Mouse (Mus musculus) hindbrain, embryonic 15.5 days (tissue): ENCODE data around the gene Rftn1. TPM values are rescaled to one million over a fixed set of nuclear protein-coding genes. Genes with fewer than 3 reads are reported as not detected.

ENCODE experiments used
- ATAC-seq: fragments of 200-750 bp; cut with Nextera tagmentation; 2 replicates; pipeline ENCODE4 v1.8.0; 2017; ENCODE audit warnings: low read depth, moderate number of reproducible peaks, moderate TSS enrichment; ENCODE audit not compliant: low FRiP score
- H3K27ac ChIP-seq: fragments of 300-500 bp; sonication (generic); replicated peaks from 2 replicates; pipeline ENCODE4 v1.5.1; 2015; ENCODE audit warnings: mild to moderate bottlenecking, inconsistent platforms
- H3K27me3 ChIP-seq: fragments of 300-500 bp; sonication (generic); 2 replicates; pipeline ENCODE4 v1.6.1; 2015; ENCODE audit warnings: control low read depth, inconsistent platforms
- H3K36me3 ChIP-seq: fragments of 300-500 bp; sonication (generic); 2 replicates; pipeline ENCODE4 v1.6.1; 2015; ENCODE audit warnings: control low read depth, inconsistent platforms
- H3K4me1 ChIP-seq: fragments of 300-500 bp; sonication (generic); replicated peaks from 2 replicates; pipeline ENCODE4 v1.6.1; 2015; ENCODE audit warnings: control low read depth, inconsistent platforms
- H3K4me2 ChIP-seq: fragments of 300-500 bp; sonication (generic); 2 replicates; pipeline ENCODE4 v1.6.1; 2015; ENCODE audit warnings: moderate library complexity, mild to moderate bottlenecking, inconsistent platforms
- H3K4me3 ChIP-seq: fragments of 300-500 bp; sonication (generic); 2 replicates; pipeline ENCODE4 v1.5.1; 2015; ENCODE audit warnings: mild to moderate bottlenecking, inconsistent platforms
- H3K9ac ChIP-seq: fragments of 300-500 bp; sonication (generic); 2 replicates; pipeline ENCODE4 v1.6.1; 2015; ENCODE audit warnings: inconsistent platforms
- H3K9me3 ChIP-seq: fragments of 300-500 bp; sonication (generic); 2 replicates; pipeline ENCODE4 v1.6.1; 2016; ENCODE audit warnings: control low read depth, inconsistent platforms
- WGBS: fragments of 180-500 bp; shearing (Covaris S2); methylation state at CpG from one replicate; pipeline ENCODE4 v1.1.7; 2015; 5-methylcytosine and 5-hydroxymethylcytosine counted together
- polyA plus RNA-seq: library from polyadenylated mRNA; unstranded; fragments of >200 nt; fragmentation: Nextera tagmentation; extraction: Ambion mirVana; gene quantifications from 2 replicates; pipeline ENCODE4 v1.2.1, GENCODE M21; 2015

The Rftn1 gene
- polyA plus RNA-seq, 1 experiment from 2014 or later: 21.2 TPM

GRCm38 (mm10) chr17:50072982-50073965 lies 117.2 kb downstream of the Rftn1 start:
- ATAC-seq: no peak
- Histone ChIP-seq H3K4me3 (no peak overlapping the region), H3K4me2 (no peak overlapping the region), H3K27ac (no peak overlapping the region), H3K36me3 (no peaks in the 10 kb centered on the region), H3K9ac (no peak overlapping the region), H3K9me3 (no peaks in the 10 kb centered on the region), H3K27me3 (no peaks in the 10 kb centered on the region), H3K4me1 (no peaks in the 10 kb centered on the region)
- WGBS: 94% methylated on average over 23 of the region's 23 CpGs

- ATAC-seq: no peak
- Histone ChIP-seq H3K36me3 (no peaks in the 10 kb centered on the region), H3K4me3 (no peak overlapping the region), H3K4me2 (no peak overlapping the region), H3K9ac (no peak overlapping the region), H3K9me3 (no peaks in the 10 kb centered on the region), H3K27me3 (no peaks in the 10 kb centered on the region), H3K4me1 (0 out of 2 replicates have a peak, but pooled peaks cover 3% of the 10 kb centered on the region), H3K27ac (no peak overlapping the region)
- 84% methylated on average over 6 of the region's 6 CpGs for WGBS
Measured at GRCm38 (mm10) chr17:50071602-50071988, 118.9 kb downstream of the Rftn1 start.

- Histone ChIP-seq H3K4me1 (0 out of 2 replicates have a peak, but pooled peaks cover 3% of the 10 kb centered on the region), H3K4me2 (no peak overlapping the region), H3K27me3 (no peaks in the 10 kb centered on the region), H3K27ac (no peak overlapping the region), H3K9ac (no peak overlapping the region), H3K9me3 (no peaks in the 10 kb centered on the region), H3K4me3 (no peak overlapping the region), H3K36me3 (no peaks in the 10 kb centered on the region)
- WGBS: 87% methylated on average over 7 of the region's 7 CpGs
- ATAC-seq: no peak
Measured at GRCm38 (mm10) chr17:50070822-50071601, 119.5 kb downstream of the Rftn1 start.

- Histone ChIP-seq H3K27ac (no peak overlapping the region), H3K9ac (no peak overlapping the region), H3K36me3 (no peaks in the 10 kb centered on the region), H3K27me3 (no peaks in the 10 kb centered on the region), H3K9me3 (no peaks in the 10 kb centered on the region), H3K4me2 (no peak overlapping the region), H3K4me3 (no peak overlapping the region), H3K4me1 (0 out of 2 replicates have a peak, but pooled peaks cover 3% of the 10 kb centered on the region)
- WGBS: 50% methylated on average over 10 of the region's 10 CpGs
- no peak for ATAC-seq
Measured at GRCm38 (mm10) chr17:50069897-50070636, 120.4 kb downstream of the Rftn1 start.

GRCm38 (mm10) chr17:50069205-50069604 lies 121.3 kb downstream of the Rftn1 start:
- Histone ChIP-seq H3K36me3 (no peaks in the 10 kb centered on the region), H3K27ac (no peak overlapping the region), H3K4me1 (0 out of 2 replicates have a peak, but pooled peaks cover 3% of the 10 kb centered on the region), H3K4me3 (no peak overlapping the region), H3K27me3 (no peaks in the 10 kb centered on the region), H3K9me3 (no peaks in the 10 kb centered on the region), H3K4me2 (no peak overlapping the region), H3K9ac (no peak overlapping the region)
- WGBS: 93% methylated on average over 5 of the region's 5 CpGs
- ATAC-seq: no peak

GRCm38 (mm10) chr17:50068681-50069138 lies 121.8 kb downstream of the Rftn1 start:
- Histone ChIP-seq H3K9ac (no peak overlapping the region), H3K9me3 (no peaks in the 10 kb centered on the region), H3K4me2 (no peak overlapping the region), H3K4me3 (no peak overlapping the region), H3K4me1 (0 out of 2 replicates have a peak, but pooled peaks cover 3% of the 10 kb centered on the region), H3K27ac (no peak overlapping the region), H3K36me3 (no peaks in the 10 kb centered on the region), H3K27me3 (no peaks in the 10 kb centered on the region)
- no peak for ATAC-seq
- 83% methylated on average over 10 of the region's 10 CpGs for WGBS

GRCm38 (mm10) chr17:50067774-50068680 lies 122.4 kb downstream of the Rftn1 start:
- no peaks in the 10 kb centered on the region for H3K9me3 ChIP-seq
- 0 out of 2 replicates have a peak, but pooled peaks cover 3% of the 10 kb centered on the region for H3K4me1 ChIP-seq
- 87% methylated on average over 5 of the region's 5 CpGs for WGBS
- H3K27me3 ChIP-seq: no peaks in the 10 kb centered on the region
- H3K9ac ChIP-seq: no peak overlapping the region
- H3K36me3 ChIP-seq: no peaks in the 10 kb centered on the region
- no peak for ATAC-seq
- no peak overlapping the region for H3K4me3 ChIP-seq
- H3K4me2 ChIP-seq: no peak overlapping the region
- H3K27ac ChIP-seq: no peak overlapping the region

GRCm38 (mm10) chr17:50066822-50067713 lies 123.4 kb downstream of the Rftn1 start:
- WGBS: 66% methylated on average over 8 of the region's 8 CpGs
- Histone ChIP-seq H3K4me2 (no peak overlapping the region), H3K27me3 (no peaks in the 10 kb centered on the region), H3K4me1 (0 out of 2 replicates have a peak, but pooled peaks cover 3% of the 10 kb centered on the region), H3K4me3 (no peak overlapping the region), H3K9ac (no peak overlapping the region), H3K27ac (no peak overlapping the region), H3K9me3 (no peaks in the 10 kb centered on the region), H3K36me3 (no peaks in the 10 kb centered on the region)
- ATAC-seq: no peak

GRCm38 (mm10) chr17:50063832-50064627 lies 126.4 kb downstream of the Rftn1 start:
- H3K27me3 ChIP-seq: no peaks in the 10 kb centered on the region
- H3K9me3 ChIP-seq: no peaks in the 10 kb centered on the region
- H3K4me1 ChIP-seq: 0 out of 2 replicates have a peak, but pooled peaks cover 3% of the 10 kb centered on the region
- H3K4me2 ChIP-seq: no peak overlapping the region
- no peaks in the 10 kb centered on the region for H3K36me3 ChIP-seq
- ATAC-seq: no peak
- no peak overlapping the region for H3K27ac ChIP-seq
- H3K4me3 ChIP-seq: no peak overlapping the region
- 76% methylated on average over 13 of the region's 13 CpGs for WGBS
- H3K9ac ChIP-seq: no peak overlapping the region
